Mouse (Mus musculus) lung, adult 2 months (tissue): ENCODE measurements around the gene Rfc2. TPM values are rescaled to one million over a fixed set of nuclear protein-coding genes. Genes with fewer than 3 reads are reported as not detected.

Source experiments
- DNase-seq: peaks from one replicate; pipeline ENCODE4 v3.0.0; 2022
- H3K4me1 ChIP-seq: fragments of 200-500 bp; 2 replicates; pipeline ENCODE4 v1.6.1; 2011; ENCODE audit warnings: low read length; ENCODE audit not compliant: control insufficient read depth, insufficient read depth
- H3K4me3 ChIP-seq: fragments of 200-500 bp; replicated peaks from 2 replicates; pipeline ENCODE3; 2011; ENCODE audit warnings: low read depth, mild to moderate bottlenecking, control low read depth, low read length; ENCODE audit errors: extremely low read depth
- CTCF ChIP-seq: fragments of 200-500 bp; IDR thresholded peaks from 2 replicates; pipeline ENCODE4 v1.5.1; 2011; ENCODE audit warnings: mild to moderate bottlenecking, low read length, control low read depth; ENCODE audit not compliant: insufficient read depth
- POLR2A ChIP-seq: fragments of 200-500 bp; IDR thresholded peaks from 2 replicates; pipeline ENCODE4 v1.6.1; 2011; ENCODE audit warnings: low read depth, mild to moderate bottlenecking, control low read depth, low read length, borderline replicate concordance; ENCODE audit errors: extremely low read depth
- WGBS: fragments of 180-500 bp; shearing (Covaris S2); methylation state at CpG from one replicate; pipeline ENCODE4 v1.1.7; 2018; 5-methylcytosine and 5-hydroxymethylcytosine counted together
- polyA plus RNA-seq: library from polyadenylated mRNA; depleted of rRNA; stranded (reverse); fragments of >200 nt; gene quantifications from 2 replicates; pipeline ENCODE4 v1.2.3, GENCODE M21; 2012

The Rfc2 gene
- polyA plus RNA-seq, 1 experiment: 58.3 TPM

- 100% methylated on average over 2 of the region's 2 CpGs for WGBS
- no peaks in the 10 kb centered on the region for H3K4me1 ChIP-seq
- no peak overlapping the region for H3K4me3 ChIP-seq
- TF ChIP-seq CTCF (no peak), POLR2A (no peak)
- no peak for DNase-seq
These were observed 16.9 kb upstream of the Rfc2 start for GRCm38 (mm10) chr5:134564272-134564671.

- TF ChIP-seq POLR2A (no peak), CTCF (no peak)
- Histone ChIP-seq H3K4me3 (no peak overlapping the region), H3K4me1 (no peaks in the 10 kb centered on the region)
- WGBS: 88% methylated on average over 6 of the region's 6 CpGs
- DNase-seq: no peak
These were observed 15.5 kb upstream of the Rfc2 start for GRCm38 (mm10) chr5:134565696-134566095.

GRCm38 (mm10) chr5:134567445-134567844, 13.7 kb upstream of the Rfc2 start:
- no peak for TF ChIP-seq CTCF
- TF ChIP-seq POLR2A: no peak
- 79% methylated on average over 4 of the region's 4 CpGs for WGBS
- peaks cover under 1% of the 10 kb centered on the region; the same call in 1 of the 2 replicates for H3K4me1 ChIP-seq
- no peak for DNase-seq
- H3K4me3 ChIP-seq: no peak overlapping the region

- no peak overlapping the region for H3K4me3 ChIP-seq
- no peak for TF ChIP-seq POLR2A
- no peak for TF ChIP-seq CTCF
- H3K4me1 ChIP-seq: peaks cover 4% of the 10 kb centered on the region; the same call in 1 of the 2 replicates
- WGBS: 88% methylated on average over 3 of the region's 3 CpGs
- DNase-seq: no peak
These were observed 13.1 kb upstream of the Rfc2 start for GRCm38 (mm10) chr5:134568030-134568429.

GRCm38 (mm10) chr5:134568964-134569491, 12.1 kb upstream of the Rfc2 start:
- DNase-seq: no peak
- no peak overlapping the region for H3K4me3 ChIP-seq

GRCm38 (mm10) chr5:134571730-134572507, 9.2 kb upstream of the Rfc2 start:
- H3K4me3 ChIP-seq: peak overlapping the region; percentile 70
- WGBS: 1% methylated on average over 23 of the region's 23 CpGs
- TF ChIP-seq POLR2A (peak; percentile 17; the same call in 1 of the 2 replicates), CTCF (no peak)
- peaks cover 4% of the 10 kb centered on the region; the same call in 1 of the 2 replicates for H3K4me1 ChIP-seq
- DNase-seq: peak; percentile 43

More at GRCm38 (mm10) chr5:134568964-134569491, 12.1 kb upstream of the Rfc2 start:
- 51% methylated on average over 8 of the region's 8 CpGs for WGBS
- no peak for TF ChIP-seq POLR2A
- TF ChIP-seq CTCF: no peak
- peaks cover 4% of the 10 kb centered on the region; the same call in 1 of the 2 replicates for H3K4me1 ChIP-seq

GRCm38 (mm10) chr5:134572508-134573214, 8.5 kb upstream of the Rfc2 start:
- TF ChIP-seq CTCF (no peak), POLR2A (no peak)
- DNase-seq: no peak
- WGBS: 31% methylated on average over 10 of the region's 10 CpGs
- Histone ChIP-seq H3K4me1 (peaks cover 4% of the 10 kb centered on the region; the same call in 1 of the 2 replicates), H3K4me3 (peak overlapping the region; percentile 15)

- no peak for DNase-seq
- no peak for TF ChIP-seq POLR2A
- no peak for TF ChIP-seq CTCF
- H3K4me3 ChIP-seq: no peak overlapping the region
- WGBS: 92% methylated on average over 5 of the region's 5 CpGs
- peaks cover 4% of the 10 kb centered on the region; the same call in 1 of the 2 replicates for H3K4me1 ChIP-seq
These were observed 5.3 kb upstream of the Rfc2 start for GRCm38 (mm10) chr5:134575833-134576232.

- 76% methylated on average over 14 of the region's 14 CpGs for WGBS
- Histone ChIP-seq H3K4me1 (peaks cover 4% of the 10 kb centered on the region; the same call in 1 of the 2 replicates), H3K4me3 (no peak overlapping the region)
- DNase-seq: no peak
- no peak for TF ChIP-seq POLR2A
- no peak for TF ChIP-seq CTCF
These were observed 4.5 kb upstream of the Rfc2 start for GRCm38 (mm10) chr5:134576517-134577220.
